Mouse (Mus musculus): ENCODE data around the gene Tmem38b.

DNA sequence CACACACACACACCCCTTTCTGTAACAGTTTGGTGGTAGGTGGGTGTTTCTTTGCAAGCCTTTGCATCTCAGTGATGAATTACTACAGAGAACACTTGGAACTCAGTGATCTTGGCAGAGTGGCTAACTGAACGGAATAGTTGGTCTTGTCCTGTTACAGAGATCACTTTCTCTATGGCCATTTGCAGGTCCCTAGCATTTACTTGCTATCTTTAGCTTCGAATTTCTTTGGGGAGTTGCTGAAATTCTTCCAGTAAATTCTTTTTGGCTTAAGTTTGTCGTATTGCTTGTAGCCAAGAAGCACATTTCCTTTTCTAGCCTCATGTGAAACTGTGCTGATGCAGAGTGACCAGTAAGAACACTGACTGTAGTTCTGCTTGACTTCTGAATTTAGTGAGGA lies 3.1 kb downstream of the Tmem38b start:
- TF ChIP-seq POLR2A (IDR thresholded peaks at IDR 0.05; ENCODE audit: control insufficient read depth, low read depth, low read length) (no peak), CTCF (IDR thresholded peaks at IDR 0.05; ENCODE audit: control insufficient read depth, insufficient read depth, insufficient replicate concordance, low read depth, low read length) (no peak)

Measured in testis, adult 2 months (tissue).